Mouse (Mus musculus): ENCODE measurements around the gene Ttc26. TPM values are rescaled to one million over a fixed set of nuclear protein-coding genes. Genes with fewer than 3 reads are reported as not detected.
"Not testable (repeated sequence)": the region's sequence is repeated elsewhere in the genome, so short reads cannot be mapped to it uniquely, and the experiment has no call there.

Gene Ttc26
- total RNA-seq, 2 experiments from 2014 or later: 2.8 to 4.1 TPM

GRCm38 (mm10) chr6:38356661-38357433 is 24.4 kb upstream of the Ttc26 start:
- DNase-seq: not testable (repeated sequence)

GRCm38 (mm10) chr6:38357603-38358252 is 23.5 kb upstream of the Ttc26 start:
- DNase-seq: no peak

- DNase-seq: no peak
Observed at GRCm38 (mm10) chr6:38358253-38359027, 22.8 kb upstream of the Ttc26 start.

- DNase-seq: not testable (repeated sequence)
Observed at GRCm38 (mm10) chr6:38359044-38359735, 22.1 kb upstream of the Ttc26 start.

GRCm38 (mm10) chr6:38359736-38360499 is 21.4 kb upstream of the Ttc26 start:
- DNase-seq: no peak

GRCm38 (mm10) chr6:38361065-38361464 is 20.2 kb upstream of the Ttc26 start:
- DNase-seq: no peak

GRCm38 (mm10) chr6:38361937-38362336 is 19.3 kb upstream of the Ttc26 start:
- DNase-seq: no peak

GRCm38 (mm10) chr6:38363370-38363769 is 17.9 kb upstream of the Ttc26 start:
- no peak for DNase-seq

GRCm38 (mm10) chr6:38364121-38364520 is 17.1 kb upstream of the Ttc26 start:
- no peak for DNase-seq

- DNase-seq: no peak
Observed at GRCm38 (mm10) chr6:38369945-38370344, 11.3 kb upstream of the Ttc26 start.

GRCm38 (mm10) chr6:38374271-38374670 is 7.0 kb upstream of the Ttc26 start:
- no peak for DNase-seq

GRCm38 (mm10) chr6:38380764-38381128 is 523 bp upstream of the Ttc26 start:
- no peak for DNase-seq

GRCm38 (mm10) chr6:38389671-38390070 is 8.4 kb downstream of the Ttc26 start:
- peak; percentile 7 for DNase-seq

- peak; percentile 8 for DNase-seq
Observed at GRCm38 (mm10) chr6:38432457-38432856, 51.2 kb downstream of the Ttc26 start.

- DNase-seq: peak; percentile 98
Observed at GRCm38 (mm10) chr6:38433261-38434033, 52.2 kb downstream of the Ttc26 start, which contains the start of gene Ubn2. TSS of gene Ubn2 (plus strand) at chr6:38433950.

- DNase-seq: peak; percentile 70
Observed at GRCm38 (mm10) chr6:38434055-38435023, 53.1 kb downstream of the Ttc26 start.

GRCm38 (mm10) chr6:38443842-38444241 is 62.6 kb downstream of the Ttc26 start:
- no peak for DNase-seq

- no peak for DNase-seq
Observed at GRCm38 (mm10) chr6:38448295-38448694, 67.0 kb downstream of the Ttc26 start.

- DNase-seq: no peak
Observed at GRCm38 (mm10) chr6:38453049-38453448, 71.8 kb downstream of the Ttc26 start.

- not testable (repeated sequence) for DNase-seq
Observed at GRCm38 (mm10) chr6:38456425-38456824, 75.2 kb downstream of the Ttc26 start.

Measured in heart, postnatal 4 days (tissue).